8 mouse cellular contexts compared by ENCODE assay signal in the genomic region with DNA sequence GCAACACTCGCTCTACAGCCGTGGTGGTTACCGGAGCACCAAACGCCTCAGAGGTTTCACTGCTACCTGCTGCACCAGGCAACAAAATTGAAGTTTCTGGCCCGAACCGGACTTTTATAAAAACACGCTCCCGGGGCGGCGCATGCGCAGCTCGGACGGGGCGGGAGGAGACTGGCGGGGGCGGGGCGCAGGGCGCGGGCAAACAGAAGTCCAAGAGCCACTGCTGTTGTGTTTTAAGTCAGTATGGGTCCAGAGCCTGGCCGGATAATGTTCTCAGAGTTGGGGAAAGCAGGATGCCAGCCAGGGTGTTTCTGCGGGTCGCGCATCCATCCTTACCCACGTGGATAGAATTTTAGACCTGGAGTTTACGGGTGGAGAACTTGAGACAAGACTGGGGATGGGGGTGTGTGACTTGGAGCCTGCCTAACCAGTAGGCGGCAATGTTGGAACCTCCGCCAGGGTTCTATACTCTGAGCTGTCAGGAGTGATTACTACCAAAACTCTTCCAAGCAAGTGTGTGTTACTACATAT. TPM values are rescaled to one million over a fixed set of nuclear protein-coding genes. Genes with fewer than 3 reads are reported as not detected.
DNase-seq lines count a peak whose midpoint lies in the region; ATAC-seq lines count a peak whose summit lies in the region.

TSS of gene Cxcr4 (minus strand) at position 83 of the 531 bp plus-strand sequence.

- peaks cover 40% of the 10 kb centered on the region for H3K27me3 ChIP-seq in heart, embryonic 11.5 days (ENCODE audit: control insufficient read depth, insufficient read depth, low read length)
- no peaks in the 10 kb centered on the region for H3K27me3 ChIP-seq in kidney, embryonic 14.5 days (ENCODE audit: control insufficient read depth, insufficient read depth, low read length)
- H3K27me3 ChIP-seq in liver, embryonic 11.5 days (replicated peaks; ENCODE audit: control insufficient read depth, insufficient read depth, low read length) = peaks cover 69% of the 10 kb centered on the region

- no peak for ATAC-seq in cerebellum, adult (ENCODE audit: insufficient number of reproducible peaks, low FRiP score, low TSS enrichment)
- ATAC-seq in erythroblast, adult 5-6 weeks (replicated peaks; ENCODE audit: low FRiP score, poor library complexity, severe bottlenecking) = peak; percentile 76
- ATAC-seq in heart, embryonic 11.5 days (replicated peaks; ENCODE audit: insufficient number of reproducible peaks, low FRiP score, low TSS enrichment) = peak; percentile 73; the same call in 1 of the 2 replicates
- ATAC-seq in kidney, embryonic 14.5 days (ENCODE audit: low FRiP score, low TSS enrichment) = peak; percentile 81
- peak; percentile 59 for ATAC-seq in liver, embryonic 11.5 days (replicated peaks; ENCODE audit: low FRiP score)
- ATAC-seq in monocyte, adult 5-6 weeks (replicated peaks; ENCODE audit: insufficient number of reproducible peaks, low FRiP score, low TSS enrichment, poor library complexity, severe bottlenecking) = peak; percentile 49

- peaks cover 11% of the 10 kb centered on the region for H3K4me1 ChIP-seq in heart, embryonic 11.5 days (ENCODE audit: control insufficient read depth, insufficient read depth, low read length)
- peaks cover 11% of the 10 kb centered on the region; the same call in 1 of the 2 replicates for H3K4me1 ChIP-seq in kidney, embryonic 14.5 days (ENCODE audit: control insufficient read depth, insufficient read depth, low read length)
- peaks cover 5% of the 10 kb centered on the region; the same call in 1 of the 2 replicates for H3K4me1 ChIP-seq in liver, embryonic 11.5 days (replicated peaks; ENCODE audit: control insufficient read depth, insufficient read depth, low read length)

- peak within 1 kb of the TSS; percentile 65 for H3K4me3 ChIP-seq in heart, embryonic 11.5 days (ENCODE audit: low read depth, low read length)
- H3K4me3 ChIP-seq in kidney, embryonic 14.5 days (ENCODE audit: low read length) = peak within 1 kb of the TSS; percentile 67
- H3K4me3 ChIP-seq in liver, embryonic 11.5 days (ENCODE audit: low read depth, low read length) = peak within 1 kb of the TSS; percentile 56

- DNase-seq in cerebellum, postnatal 10 days = peak; percentile 81 to 88
- DNase-seq in liver, embryonic 11.5 days (ENCODE audit: low spot score) = peak; percentile 83
- peak; percentile 96 to 99 for DNase-seq in spleen, postnatal 4 days (ENCODE audit: low spot score in 2 of 2)

- WGBS in heart, embryonic 11.5 days (ENCODE audit: insufficient replicate concordance) = under 1% methylated on average over 27 of the region's 27 CpGs
- WGBS in kidney, embryonic 14.5 days = under 1% methylated on average over 27 of the region's 27 CpGs
- WGBS in liver, embryonic 11.5 days = under 1% methylated on average over 27 of the region's 27 CpGs

- H3K9me3 ChIP-seq in heart, embryonic 11.5 days (replicated peaks; ENCODE audit: control insufficient read depth, low read length) = no peaks in the 10 kb centered on the region
- H3K9me3 ChIP-seq in kidney, embryonic 14.5 days (ENCODE audit: control insufficient read depth, low read length) = no peaks in the 10 kb centered on the region
- H3K9me3 ChIP-seq in liver, embryonic 11.5 days (ENCODE audit: control insufficient read depth, low read length) = no peaks in the 10 kb centered on the region

- H3K27ac ChIP-seq in heart, embryonic 11.5 days (ENCODE audit: low read depth, low read length) = no peak within 1 kb of the TSS
- peak within 1 kb of the TSS; percentile 59; the same call in 1 of the 2 replicates for H3K27ac ChIP-seq in kidney, embryonic 14.5 days (ENCODE audit: low read depth, low read length)
- H3K27ac ChIP-seq in liver, embryonic 11.5 days (ENCODE audit: low read depth, low read length) = no peak within 1 kb of the TSS

- H3K36me3 ChIP-seq in heart, embryonic 11.5 days (ENCODE audit: control insufficient read depth, insufficient read depth, low read length) = no peaks in the 10 kb centered on the region
- peaks cover 17% of the 10 kb centered on the region; the same call in 1 of the 2 replicates for H3K36me3 ChIP-seq in kidney, embryonic 14.5 days (ENCODE audit: control insufficient read depth, insufficient read depth, low read length)
- H3K36me3 ChIP-seq in liver, embryonic 11.5 days (ENCODE audit: control insufficient read depth, insufficient read depth, low read length) = no peaks in the 10 kb centered on the region

- peak within 1 kb of the TSS; percentile 96 for H3K4me2 ChIP-seq in heart, embryonic 11.5 days
- H3K4me2 ChIP-seq in kidney, embryonic 14.5 days (replicated peaks; ENCODE audit: low read depth, low read length) = peak within 1 kb of the TSS; percentile 85
- H3K4me2 ChIP-seq in liver, embryonic 11.5 days = peak within 1 kb of the TSS; percentile 82

- H3K9ac ChIP-seq in heart, embryonic 11.5 days (ENCODE audit: low read depth, low read length) = peak within 1 kb of the TSS; percentile 48; the same call in 1 of the 2 replicates
- peak within 1 kb of the TSS; percentile 70 for H3K9ac ChIP-seq in kidney, embryonic 14.5 days (ENCODE audit: low read depth, low read length)
- no peak within 1 kb of the TSS for H3K9ac ChIP-seq in liver, embryonic 11.5 days (ENCODE audit: low read depth, low read length)

RNA-seq across cellular contexts. Expression of gene Cxcr4, which starts in this region (rescaled TPM):
- total RNA-seq in erythroblast, adult 5-6 weeks (2015; ENCODE audit: low replicate concordance) = 121 and 151 TPM in 2 replicates
- total RNA-seq in erythroblast, adult 5-6 weeks (2017; ENCODE audit: low replicate concordance) = 109 and 111 TPM in 2 replicates
- polyA plus RNA-seq in heart, embryonic 11.5 days (2014; fragmentation: Nextera tagmentation; extraction: Ambion mirVana) = 1.1 and 1.9 TPM in 2 replicates
- 10.7 and 13.8 TPM in 2 replicates for polyA plus RNA-seq in kidney, embryonic 14.5 days (2014; fragmentation: Nextera tagmentation; extraction: Ambion mirVana)
- polyA plus RNA-seq in liver, embryonic 11.5 days (2014; fragmentation: Nextera tagmentation; extraction: Ambion mirVana) = 0.97 and 1.3 TPM in 2 replicates
- 403 to 572 TPM (median 502 TPM) in 3 replicates for total RNA-seq in monocyte, adult 5-6 weeks (2017)
